Mouse (Mus musculus): ENCODE data around the gene Ccdc78.
"Not testable (repeated sequence)": the region's sequence is repeated elsewhere in the genome, so short reads cannot be mapped to it uniquely, and the experiment has no call there.

Gene Ccdc78

DNA sequence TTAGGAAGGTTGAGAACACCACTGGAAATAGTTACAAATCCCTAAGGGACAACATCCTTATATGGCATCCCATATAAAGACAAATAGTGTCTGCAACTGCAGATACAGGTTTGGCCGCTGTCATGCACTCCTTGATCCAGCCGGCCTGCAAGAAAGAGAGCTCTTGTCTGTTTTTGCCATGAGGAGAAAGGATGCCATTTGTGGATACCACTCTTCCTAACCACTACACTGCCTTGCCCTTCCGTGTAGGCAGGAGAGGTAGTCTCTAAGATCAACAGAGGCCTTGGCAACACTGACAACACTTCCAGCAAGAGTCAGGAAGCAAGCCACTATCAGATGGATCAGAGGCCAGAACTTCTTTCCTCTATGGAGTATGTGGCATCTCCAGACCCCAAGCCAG lies at the start of gene Ccdc78:
Gene Ccdc78 (plus strand): TSS at position 301 of the 400 bp plus-strand sequence.
- DNase-seq (ENCODE audit: low spot score), result no peak

DNA sequence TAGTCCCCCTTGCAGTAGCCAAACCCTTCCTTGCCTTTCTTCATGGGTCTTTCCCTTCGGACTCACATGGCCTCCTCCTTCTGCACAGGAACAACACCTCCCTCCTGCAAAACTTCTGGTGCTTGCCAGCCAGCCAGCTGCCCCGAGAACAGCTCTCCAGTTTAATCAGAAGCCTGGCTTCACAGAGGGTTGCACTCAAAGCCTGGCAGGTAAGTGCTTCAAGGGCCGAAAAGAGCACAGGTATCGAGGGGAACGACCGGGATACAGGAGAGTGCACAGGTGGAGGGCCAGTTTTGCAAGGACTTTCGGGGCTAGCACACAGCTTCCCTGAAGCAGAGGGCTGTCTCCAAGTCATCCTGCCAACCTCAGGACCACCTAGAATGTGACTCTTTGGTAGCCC lies 47.5 kb upstream of the Ccdc78 start:
- DNase-seq (ENCODE audit: low spot score), result no peak

DNA sequence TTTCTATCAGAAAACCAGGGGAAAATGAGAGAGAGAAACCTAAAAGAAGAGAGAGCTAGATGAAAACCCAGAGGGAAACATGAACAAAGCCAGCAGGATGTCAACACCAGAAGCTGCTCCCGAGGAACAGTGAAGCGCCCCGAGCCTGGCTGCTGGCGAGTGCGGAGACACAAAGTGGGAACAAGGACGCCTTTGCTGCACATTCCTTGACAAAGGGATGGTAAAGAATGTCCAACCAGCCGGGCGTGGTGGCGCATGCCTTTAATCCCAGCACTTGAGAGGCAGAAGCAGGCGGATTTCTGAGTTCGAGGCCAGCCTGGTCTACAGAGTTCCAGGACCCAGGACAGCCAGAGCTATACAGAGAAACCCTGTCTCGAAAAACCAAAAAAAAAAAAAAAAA lies 44.9 kb upstream of the Ccdc78 start:
- DNase-seq (ENCODE audit: low spot score), result not testable (repeated sequence)

DNA sequence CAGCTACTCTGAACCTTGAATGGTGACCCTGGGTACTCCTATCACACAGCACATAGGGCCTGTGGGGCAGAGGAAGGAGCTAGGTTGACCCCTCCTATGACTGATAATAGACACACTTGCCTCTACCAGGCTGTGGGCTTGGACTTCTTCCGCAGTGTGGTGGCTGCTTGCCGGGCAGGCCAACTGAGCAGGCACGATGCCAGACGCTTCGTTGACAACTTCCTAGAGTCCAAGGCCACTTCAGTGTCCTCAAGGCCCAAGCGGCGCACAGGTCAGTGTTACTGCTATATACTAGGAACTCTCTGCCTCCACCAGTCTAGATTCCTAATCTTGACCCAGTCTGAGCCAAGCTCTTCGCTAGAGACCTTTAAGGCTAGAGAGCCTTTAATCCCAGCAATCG lies 42.5 kb upstream of the Ccdc78 start:
- no peak for DNase-seq (ENCODE audit: low spot score)

DNA sequence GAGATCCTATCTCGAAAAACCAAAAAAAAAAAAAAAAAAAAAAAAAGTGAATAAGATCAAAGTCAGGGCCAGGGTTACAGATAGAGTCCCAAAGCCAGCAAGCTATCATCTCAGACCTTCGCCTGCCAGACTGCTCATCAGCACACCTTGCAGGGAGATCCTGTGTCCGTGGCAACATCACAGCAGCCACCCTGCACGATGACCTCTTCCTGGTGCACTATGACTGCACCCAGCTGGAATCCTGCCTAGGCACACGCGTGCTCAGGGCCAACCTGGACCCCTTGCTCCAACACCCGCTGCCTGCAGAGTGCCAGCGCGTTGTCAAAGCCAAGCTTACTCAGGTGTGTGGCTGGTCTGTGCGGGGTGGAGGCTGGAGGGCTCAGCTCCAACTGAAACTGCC lies 42.1 kb upstream of the Ccdc78 start:
- no peak for DNase-seq (ENCODE audit: low spot score)

DNA sequence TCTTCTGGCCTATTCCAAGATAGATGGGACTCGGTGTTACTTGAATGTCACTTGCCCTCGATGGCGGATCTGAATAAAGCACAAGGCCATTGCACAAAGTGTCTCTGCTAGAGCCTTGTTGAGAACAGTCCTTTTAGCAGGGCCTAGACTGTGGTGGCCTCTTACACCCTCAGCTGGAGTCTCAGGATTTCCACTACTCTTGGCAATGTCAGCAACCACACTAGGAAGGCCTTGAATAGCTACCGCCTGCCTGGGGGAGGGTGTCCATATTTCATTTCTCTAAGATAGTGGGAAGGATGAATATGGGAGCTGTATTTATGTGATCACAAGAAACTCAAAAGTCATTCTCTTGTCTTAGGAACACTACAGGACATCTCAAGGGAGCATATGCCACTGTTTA lies 38.1 kb upstream of the Ccdc78 start:
- DNase-seq (ENCODE audit: low spot score), result no peak

DNA sequence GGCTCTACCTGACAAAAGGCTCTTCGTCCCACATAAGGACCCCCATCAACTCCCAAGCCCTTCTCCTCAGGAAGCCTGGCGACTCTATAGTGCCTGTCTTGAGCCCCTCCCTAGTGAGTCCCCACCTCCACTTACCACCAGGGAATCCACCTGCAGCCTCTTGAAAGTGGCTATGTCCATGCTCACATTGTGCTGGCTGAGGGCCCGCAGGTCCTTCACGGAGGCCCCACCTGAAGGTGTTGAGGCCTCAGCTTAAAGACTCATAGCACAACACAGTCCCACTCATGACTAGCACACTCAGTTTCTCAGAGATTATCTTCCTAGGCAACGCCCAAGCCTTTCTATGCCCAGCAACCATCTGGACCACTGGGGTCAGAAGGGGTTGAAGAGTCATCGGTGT lies 37.1 kb upstream of the Ccdc78 start:
- no peak for DNase-seq (ENCODE audit: low spot score)

DNA sequence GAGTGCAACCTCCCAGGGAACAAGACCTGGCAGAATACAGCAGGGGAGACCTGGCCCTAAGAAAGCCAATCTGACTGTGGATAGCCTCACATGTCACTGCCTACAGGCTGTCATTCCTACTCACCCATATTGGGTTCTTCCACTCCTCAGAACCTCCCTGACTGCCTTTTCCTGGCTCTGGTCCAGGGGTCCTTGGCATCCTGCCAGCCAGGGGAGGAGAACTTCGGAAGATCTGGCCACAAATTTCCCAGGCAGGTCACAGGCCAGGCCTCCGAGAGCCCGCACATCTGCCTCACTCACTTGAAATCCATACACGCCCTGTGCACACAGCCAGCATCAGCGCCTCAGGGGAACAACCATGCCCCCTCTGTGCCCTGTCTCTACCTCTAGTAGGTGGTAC lies 34.9 kb upstream of the Ccdc78 start:
- no peak for DNase-seq (ENCODE audit: low spot score)

DNA sequence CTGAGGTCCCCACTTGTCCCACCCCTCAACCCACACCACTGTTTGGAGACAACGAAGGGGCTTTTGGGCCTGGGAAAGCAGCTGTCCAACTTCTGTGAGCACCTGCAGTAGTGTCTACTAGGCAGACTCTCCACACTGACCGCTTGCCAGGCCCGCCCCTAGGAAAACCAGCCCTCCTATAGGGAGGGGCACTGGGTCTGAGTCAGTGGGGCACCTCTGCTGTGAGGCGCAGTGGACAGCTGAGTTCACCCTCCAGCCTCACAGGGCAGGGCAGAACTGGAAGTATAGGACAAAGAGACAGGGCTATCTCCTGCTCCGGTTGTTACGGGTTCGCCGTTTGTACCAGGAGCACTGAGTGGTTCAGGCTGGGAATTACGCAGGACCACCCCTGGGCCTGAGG lies 32.1 kb upstream of the Ccdc78 start, which contains the start of gene Msln:
Gene Msln (minus strand): TSS at position 138 of the 400 bp plus-strand sequence.
- DNase-seq (ENCODE audit: low spot score), result no peak

DNA sequence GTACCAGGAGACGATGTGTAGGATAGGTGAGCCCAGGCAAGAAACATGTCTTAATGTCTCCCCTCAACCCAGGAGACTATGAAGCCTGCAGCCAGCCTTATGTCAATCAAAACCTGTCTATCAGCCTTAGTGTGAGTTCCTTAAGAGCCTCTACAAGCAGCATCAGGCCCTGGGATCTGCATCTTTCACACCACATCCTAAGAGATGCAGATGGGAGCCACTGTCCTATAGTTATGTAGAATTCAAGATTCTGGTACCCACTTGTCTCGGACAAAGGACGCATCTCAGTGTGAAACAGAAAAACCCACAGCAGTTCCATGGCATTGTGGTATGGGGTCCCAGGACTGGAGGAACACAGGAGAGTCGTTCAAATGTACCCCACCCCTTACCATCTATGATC lies 31.3 kb upstream of the Ccdc78 start:
- DNase-seq (ENCODE audit: low spot score), result no peak

DNA sequence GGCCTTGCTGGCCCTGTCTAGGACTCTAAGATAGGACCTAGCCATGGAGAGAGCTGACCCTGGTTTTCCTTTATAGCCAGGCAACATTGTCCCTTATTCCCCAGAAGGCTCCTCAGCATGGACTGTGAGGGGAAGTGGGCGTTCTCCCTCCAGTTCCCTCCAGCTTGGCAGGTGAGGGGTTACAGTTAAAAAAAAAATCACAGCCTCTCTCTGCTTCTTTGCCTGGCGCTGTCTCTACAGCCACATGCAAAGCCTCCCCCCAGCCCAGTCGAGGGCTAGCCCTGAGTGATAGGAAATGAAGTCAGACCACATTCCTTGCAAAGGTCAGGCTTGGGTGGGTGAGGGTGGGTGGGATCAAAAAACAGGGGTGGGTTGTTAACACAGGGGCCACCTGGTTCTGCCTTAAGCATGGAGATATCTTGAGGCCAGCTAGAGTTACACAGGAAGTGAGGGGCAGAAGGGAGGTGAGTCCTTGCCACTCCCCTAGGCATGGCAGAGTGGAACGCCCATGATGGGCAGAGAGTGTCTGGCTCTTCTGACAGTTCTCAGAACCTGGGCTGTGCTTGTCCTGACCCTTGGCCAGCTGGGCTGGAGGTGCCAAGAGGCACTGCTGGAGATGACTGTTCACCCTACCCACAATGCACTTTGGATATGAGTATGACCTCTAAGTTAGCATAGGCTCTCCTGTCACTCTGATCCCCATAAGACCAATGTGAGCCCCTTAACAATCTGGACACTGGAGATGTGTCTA lies 30.6 kb upstream of the Ccdc78 start:
- DNase-seq (ENCODE audit: low spot score), result no peak

DNA sequence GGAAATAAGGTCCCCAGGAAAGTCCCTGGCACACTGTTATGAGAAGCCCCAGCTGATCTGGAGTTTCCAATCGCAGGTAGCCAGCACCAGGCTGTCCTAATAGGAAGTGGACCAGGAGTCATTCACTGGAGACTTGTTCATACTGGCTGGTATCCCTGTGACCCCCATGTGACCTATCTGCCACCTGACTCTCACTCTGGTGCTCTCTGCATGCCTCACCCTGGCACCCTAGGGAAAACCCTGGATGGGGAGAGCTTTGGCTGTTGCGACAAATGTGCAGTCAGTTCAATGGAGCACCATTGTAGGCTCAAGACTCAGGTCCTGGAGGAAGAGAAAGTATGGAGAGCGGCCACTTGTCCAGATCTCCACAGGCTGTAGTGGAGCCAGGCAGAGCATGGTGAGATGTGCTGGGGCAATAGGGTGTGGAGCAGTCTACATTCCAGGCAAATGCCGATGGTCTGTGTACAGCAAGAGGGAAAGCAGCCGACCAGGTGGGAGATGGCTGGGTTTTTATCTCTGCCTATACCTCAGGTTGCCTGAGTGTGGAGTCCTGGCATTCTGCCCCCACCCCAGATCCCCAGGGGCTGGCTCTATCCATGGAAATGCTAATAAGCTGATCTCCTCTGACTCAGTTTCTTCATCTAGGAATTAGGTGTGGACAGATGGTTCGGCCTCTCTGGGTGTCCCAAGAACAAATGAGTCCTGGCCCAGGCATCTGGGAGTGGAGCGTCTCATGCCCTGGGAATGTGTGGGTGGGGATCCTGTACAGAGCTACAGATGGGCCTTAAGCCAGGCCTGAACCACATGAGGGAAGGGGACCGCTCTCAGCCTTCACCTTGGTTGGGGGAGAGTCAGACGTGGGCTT lies 29.8 kb upstream of the Ccdc78 start:
- no peak for DNase-seq (ENCODE audit: low spot score)

DNA sequence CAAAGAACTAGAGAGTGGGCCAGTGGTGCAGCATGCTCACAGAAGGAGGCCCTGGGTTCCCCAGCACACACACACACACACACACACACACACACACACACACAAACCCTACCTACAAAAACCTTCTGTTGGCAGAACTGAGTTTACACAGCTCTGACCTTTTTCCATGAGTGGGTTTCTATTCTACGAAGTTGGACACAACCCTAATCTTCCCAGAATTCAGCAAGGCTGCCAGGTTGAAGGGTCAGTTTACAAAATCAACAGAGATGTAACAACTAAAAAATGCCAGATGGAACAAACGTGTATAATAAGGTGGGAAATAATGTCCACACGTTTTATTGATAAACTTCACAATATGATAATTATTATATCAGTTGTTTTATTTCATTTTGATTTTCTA lies 28.7 kb upstream of the Ccdc78 start:
- DNase-seq (ENCODE audit: low spot score), result no peak

DNA sequence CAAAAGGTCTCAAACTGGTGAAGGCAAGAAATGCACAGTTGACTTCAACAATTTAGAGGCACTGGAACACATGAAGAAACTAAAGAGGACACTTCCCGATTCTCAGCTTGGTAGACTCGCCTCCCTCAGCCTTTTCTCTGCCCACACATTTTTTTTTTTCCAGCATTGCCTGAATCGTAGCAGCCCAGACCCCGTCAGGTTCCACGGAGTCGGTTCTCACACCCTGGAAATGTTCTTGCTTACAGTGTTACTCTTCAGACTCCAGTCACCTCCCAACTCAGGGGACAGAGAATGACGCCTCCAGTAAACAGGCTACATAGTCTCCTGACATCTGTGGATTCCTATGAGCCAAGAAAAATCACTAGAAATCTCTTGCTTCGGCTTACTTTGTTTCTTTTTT lies 26.2 kb upstream of the Ccdc78 start:
- no peak for DNase-seq (ENCODE audit: low spot score)

DNA sequence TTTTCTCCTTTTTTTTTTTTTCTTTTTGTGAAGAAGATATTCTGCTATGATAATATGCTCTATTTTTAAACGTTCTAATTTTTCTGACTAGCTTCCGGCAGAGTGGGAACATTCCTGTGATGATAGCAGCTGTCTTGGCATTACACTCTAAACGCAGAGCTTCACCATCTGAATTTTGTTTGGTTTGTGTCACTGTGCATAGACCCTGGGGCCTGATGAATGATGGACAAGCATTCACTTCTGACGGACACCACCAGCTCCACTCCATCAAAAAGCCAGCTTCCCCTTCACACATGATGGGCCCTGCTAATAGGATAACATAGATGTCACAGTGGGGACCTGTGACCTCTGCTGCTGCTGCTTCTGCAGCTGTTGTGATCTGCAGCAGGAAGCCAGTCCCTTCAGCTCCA lies 24.8 kb upstream of the Ccdc78 start:
- DNase-seq (ENCODE audit: low spot score), result no peak

DNA sequence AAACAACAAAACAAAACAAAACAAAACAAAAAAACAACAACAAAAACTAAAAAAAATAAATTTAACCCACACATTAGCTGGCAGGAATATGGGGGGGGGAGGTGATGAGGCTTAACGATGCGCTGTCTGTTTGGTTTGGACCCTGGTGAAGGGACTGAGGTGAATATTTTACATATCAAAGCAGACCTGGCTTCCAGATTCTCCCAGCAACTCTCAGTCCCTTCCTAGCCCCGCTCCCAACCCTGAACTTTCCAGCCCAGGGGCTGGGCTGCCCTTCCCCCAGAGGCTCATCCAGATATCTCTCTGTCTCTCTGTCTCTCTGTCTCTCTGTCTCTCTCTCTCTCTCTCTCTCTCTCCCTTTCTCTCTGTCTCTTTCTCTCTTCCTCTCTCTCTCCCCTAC lies 23.8 kb upstream of the Ccdc78 start:
- DNase-seq (ENCODE audit: low spot score), result no peak

DNA sequence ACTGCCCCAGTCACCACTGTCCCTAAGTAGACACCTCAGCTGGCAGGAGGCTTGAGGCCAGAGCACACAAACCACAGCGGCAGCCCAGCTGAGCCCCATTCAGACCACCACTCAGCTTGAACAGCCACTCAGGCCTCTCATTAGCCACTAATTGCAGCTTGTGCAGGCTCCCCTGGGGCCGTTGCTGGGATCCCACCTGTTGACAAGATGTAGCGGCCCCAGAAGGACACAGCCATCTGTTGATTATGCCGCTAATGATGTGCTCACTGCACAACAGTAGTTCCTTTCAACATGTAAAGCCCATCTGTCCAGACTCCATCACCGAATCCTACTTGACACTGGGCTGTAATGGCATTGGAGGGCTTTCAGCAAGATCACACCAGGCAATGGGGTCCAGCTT lies 20.5 kb upstream of the Ccdc78 start:
- no peak for DNase-seq (ENCODE audit: low spot score)

DNA sequence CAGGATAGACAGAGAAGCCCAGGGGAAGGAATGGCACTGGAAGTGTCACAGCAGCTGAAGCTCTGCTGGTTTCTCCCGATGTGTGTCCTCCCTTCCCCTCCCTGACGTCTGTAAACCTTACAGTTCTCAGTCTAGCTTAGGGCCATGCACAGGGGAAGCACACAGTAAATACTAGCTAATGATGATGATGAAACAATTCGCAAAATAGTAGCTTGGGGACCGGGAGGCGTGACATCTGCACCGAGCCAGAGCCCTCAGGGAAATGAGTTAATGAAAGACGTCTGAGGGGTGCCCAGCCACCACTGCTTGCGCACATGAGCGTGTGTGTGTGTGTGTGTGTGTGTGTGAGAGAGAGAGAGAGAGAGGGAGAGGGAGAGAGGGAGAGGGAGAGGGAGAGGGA lies 17.0 kb upstream of the Ccdc78 start:
- DNase-seq (ENCODE audit: low spot score), result no peak

DNA sequence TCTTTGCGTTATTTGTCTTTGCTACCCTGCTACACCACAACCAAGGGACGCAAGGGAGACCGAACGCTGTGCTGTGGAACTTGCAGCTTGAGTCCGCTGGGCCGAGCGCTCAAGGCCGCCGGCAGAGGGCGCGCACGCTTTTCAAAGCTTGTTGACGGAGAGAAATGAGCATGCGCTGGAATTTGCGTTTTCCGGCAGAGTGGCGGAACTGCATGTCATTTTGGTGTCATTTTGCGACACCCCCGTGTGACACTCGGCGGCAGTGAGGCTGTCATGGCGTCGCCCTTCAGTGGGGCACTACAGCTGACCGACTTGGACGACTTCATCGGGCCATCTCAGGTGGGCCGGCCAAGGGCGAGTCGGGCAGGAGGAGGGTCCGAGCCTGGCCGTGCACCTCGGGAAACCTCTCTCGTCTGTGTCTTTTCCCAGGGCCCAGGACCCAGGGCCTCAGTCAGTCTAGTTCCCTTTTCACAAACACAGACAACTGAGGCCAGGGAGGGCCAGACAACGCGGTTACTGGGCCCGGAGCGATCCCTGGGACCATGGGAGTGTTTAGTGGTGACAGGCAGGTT lies 12.7 kb upstream of the Ccdc78 start, which contains the start of gene Narfl:
Gene Narfl (plus strand): TSS at position 228 of the 572 bp plus-strand sequence.
- DNase-seq (ENCODE audit: low spot score), result peak; percentile 95

DNA sequence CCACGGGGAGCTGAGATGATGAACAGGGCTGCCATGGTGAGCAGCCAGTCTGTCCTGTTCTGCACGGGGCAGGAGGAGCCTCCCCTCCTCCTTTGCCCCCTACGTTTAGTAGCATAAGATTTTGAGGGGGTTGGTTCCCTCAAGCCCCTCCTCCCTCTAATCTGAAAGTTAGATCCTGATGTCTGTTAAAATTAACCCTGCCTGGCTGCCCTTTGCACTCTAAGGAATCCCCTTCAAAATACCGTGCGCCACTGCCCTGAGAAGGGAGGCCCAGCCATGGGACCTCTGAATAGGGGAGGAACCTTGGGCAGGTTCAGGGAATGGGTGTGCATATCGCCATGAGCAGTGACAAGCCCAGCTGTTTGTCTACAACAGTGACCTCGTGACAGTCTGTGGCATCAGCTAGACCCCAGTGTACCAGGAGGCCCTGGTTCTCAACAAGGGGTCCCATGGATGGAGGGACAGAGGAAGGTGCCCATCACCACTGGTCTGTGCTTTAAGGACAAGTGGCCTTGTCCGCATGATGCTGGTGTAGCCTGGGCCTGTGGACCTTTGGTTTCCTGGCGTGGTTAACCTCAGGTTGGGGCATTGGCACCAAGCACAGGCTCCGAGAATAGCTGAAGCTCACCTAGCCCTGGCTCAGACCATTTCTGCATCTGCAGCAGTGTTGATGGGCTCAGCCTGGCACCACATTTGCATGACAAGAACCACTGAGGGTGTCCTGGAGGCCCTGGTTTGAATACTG lies 10.9 kb upstream of the Ccdc78 start:
- DNase-seq (ENCODE audit: low spot score), result no peak

DNA sequence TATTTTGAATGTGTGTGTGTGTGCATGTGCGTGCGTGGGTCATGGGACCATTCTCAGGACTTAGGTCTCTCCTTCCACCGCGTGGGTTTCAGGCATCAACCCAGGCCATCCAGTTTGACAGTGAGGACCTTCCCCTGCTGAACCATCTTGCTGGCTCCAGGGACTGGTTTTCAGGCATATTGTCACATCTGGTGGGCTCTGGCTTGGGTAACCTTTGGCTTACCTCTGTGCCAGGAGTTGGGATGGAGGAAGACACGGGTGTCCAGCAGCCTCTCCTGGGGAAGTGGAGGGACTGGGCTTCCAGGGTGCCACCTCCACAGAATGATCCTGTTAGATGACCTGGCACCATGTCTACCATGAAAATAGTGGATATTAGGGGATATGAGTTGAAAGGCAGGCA lies 8.4 kb upstream of the Ccdc78 start:
- no peak for DNase-seq (ENCODE audit: low spot score)

DNA sequence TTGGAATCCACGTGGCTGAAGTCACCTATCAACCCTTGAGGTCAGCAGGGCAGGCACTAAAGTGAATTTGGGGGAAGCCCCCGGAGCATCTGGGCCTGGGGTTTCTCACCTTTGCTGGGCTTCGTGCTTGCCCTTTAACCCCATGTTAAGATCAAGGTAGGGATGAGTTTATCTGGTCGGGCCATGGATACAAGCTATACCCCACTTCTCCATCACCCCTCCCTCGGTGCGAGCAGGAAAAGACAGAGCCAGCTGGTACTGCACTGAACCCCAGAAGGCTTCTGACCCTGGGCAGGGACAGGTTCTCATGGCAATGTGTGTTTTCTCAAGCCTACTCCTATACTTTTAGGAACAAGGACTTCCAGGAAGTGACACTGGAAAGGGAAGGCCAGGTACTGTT lies 5.0 kb upstream of the Ccdc78 start:
- DNase-seq (ENCODE audit: low spot score), result no peak

Data from left cerebral cortex, adult 11 months (tissue).